Mouse (Mus musculus) myocyte (in vitro differentiated cells): ENCODE results near the gene Myoz2.

ENCODE experiments used
- MAX ChIP-seq: IDR thresholded peaks from one replicate; pipeline ENCODE4 v1.6.1; 2011; ENCODE audit warnings: low read depth, mild to moderate bottlenecking, control low read depth
- MYOD1 ChIP-seq, 3 experiments: IDR thresholded peaks; one replicate each; pipeline ENCODE4 v1.6.1; 2011; ENCODE audit warnings: control low read depth in 2 of 3, low read depth in 2 of 3, mild to moderate bottlenecking in 2 of 3, moderate library complexity in 1 of 3; ENCODE audit not compliant: insufficient read length in 2 of 3, control insufficient read depth in 1 of 3
- POLR2A ChIP-seq: IDR thresholded peaks from one replicate; pipeline ENCODE4 v1.6.1; 2011; ENCODE audit warnings: low read depth, mild to moderate bottlenecking, control low read depth, moderate library complexity; ENCODE audit not compliant: insufficient read length
- SRF ChIP-seq: IDR thresholded peaks from one replicate; pipeline ENCODE4 v1.6.1; 2011; ENCODE audit warnings: low read depth; ENCODE audit not compliant: control insufficient read depth, insufficient read length

- TF ChIP-seq POLR2A, result no peak
- no peak for TF ChIP-seq SRF
- no peak for TF ChIP-seq MAX
- no peak for TF ChIP-seq MYOD1 (IDR thresholded peaks at IDR 0.05; ENCODE audit: control insufficient read depth in 1 of 3, insufficient read length in 2 of 3, low read depth in 2 of 3)
These were observed 46.9 kb upstream of the Myoz2 start for GRCm38 (mm10) chr3:123081665-123082064.
